Mouse (Mus musculus): ENCODE results near the gene Psmd2. TPM values are rescaled to one million over a fixed set of nuclear protein-coding genes. Genes with fewer than 3 reads are reported as not detected.

Gene Psmd2
- 100 to 1,000 TPM; 212 to 232 TPM for total RNA-seq (2021)

GRCm38 (mm10) chr16:20651076-20651946 is at the start of gene Psmd2:
Psmd2 (plus strand) TSS chr16:20651652.
- peak; percentile 95 to 97 for DNase-seq

DNA sequence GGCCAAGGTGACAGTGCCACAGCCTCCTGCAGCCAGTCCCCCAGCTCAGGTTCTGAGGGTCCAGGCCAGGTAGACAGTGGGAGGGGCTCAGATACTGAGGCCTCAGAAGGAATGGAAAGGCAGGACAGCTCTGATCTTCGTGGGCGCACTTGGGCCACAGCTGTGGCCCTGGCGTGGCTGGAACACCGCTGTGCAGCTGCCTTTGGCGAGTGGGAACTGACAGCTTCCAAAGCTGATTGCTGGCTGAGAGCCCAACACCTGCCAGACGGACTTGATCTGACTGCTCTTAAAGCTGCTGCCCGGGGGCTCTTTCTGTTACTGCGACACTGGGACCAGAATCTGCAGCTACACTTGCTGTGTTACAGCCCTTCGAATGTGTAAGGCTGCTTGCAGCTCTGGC is 46.7 kb upstream of the Psmd2 start:
- no peak for DNase-seq

DNA sequence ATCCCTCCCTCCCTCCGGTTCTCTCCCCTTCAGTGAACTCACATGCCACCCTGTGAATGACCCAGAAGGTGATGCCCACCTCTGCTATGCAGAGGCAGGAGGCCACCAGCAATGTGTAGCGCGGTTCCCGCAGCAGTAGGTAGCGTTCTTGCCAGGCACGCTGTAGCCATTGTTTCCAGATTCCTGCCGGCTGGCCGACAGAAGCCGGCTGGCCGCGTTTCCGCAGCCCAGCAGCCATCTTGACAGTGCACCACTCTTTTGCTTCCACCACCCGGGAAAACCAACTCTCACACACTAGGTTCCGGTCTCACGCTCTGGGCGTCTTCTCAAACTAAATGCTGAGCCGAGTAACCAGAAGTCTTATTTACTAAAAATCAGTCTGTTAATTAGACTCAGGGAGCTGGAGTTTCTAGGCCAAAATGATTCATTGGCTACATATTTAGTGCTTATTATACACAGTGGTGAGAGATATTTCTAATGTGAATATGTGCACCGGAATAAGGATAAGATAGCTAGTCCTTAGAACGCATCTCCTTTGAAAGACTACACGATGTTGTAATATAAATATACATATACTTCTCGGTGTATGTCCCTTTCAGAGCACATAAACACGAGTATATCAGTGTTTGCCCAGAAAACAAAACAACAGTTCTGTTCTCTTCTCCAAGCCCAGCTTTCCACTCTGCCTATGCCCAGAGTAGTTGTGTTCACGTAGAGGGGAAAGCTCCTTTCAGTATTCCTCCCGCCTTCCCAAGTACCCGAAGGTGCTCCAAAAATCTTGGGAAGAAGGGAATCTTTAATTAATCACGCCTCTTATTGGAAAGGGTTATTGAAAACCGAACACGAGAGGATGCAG is 40.7 kb upstream of the Psmd2 start:
- peak; percentile 76 to 78 for DNase-seq

DNA sequence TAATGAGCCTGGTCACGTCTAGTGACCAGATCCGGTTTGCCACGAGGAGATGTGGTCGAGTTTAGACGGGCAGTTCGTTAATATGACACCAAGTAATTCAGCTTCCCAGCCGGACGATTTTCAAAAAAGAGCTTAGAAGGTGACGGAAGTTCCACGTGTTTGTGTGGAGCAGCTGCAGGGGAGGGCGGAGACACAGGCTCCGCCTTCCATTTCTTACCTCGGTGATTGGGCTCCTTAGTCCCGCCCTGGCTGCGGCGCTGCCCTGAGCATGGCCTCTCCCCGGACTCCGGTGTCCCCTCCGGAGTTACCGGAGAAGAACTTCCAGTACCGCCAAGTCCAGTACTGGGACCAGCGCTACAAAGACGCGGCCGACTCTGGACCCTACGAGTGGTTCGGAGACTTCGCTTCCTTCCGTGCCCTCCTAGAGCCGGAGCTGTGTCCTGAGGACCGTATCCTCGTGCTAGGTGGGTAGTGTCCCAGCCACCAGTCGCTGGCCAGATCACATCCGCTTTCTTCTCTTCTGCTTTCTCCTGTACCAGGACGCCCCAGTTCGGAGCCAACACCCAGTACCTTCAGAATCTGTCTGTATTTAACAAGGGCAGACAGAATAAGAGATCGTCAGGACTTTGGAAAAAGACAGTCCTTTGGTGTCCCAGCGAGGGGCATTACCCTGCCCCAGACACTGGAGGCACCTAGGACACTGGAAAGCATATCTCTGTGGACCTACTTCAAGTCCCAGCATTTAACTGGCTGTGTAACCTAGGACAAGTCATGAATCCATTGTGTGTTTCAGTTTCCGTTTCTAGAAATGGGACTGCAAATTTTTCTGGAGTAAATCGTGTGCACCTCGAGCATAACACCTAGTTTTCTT is 39.9 kb upstream of the Psmd2 start, which contains the start of the genes Eef1akmt4, Gm49333 and Alg3:
Gene Eef1akmt4, plus strand, starts transcription at position 237 of the 871 bp plus-strand sequence.
Gene Gm49333, plus strand, starts transcription at position 254 of the 871 bp plus-strand sequence.
Gene Alg3, minus strand, starts transcription at position 379 of the 871 bp plus-strand sequence.
- DNase-seq: peak; percentile 75 to 77

DNA sequence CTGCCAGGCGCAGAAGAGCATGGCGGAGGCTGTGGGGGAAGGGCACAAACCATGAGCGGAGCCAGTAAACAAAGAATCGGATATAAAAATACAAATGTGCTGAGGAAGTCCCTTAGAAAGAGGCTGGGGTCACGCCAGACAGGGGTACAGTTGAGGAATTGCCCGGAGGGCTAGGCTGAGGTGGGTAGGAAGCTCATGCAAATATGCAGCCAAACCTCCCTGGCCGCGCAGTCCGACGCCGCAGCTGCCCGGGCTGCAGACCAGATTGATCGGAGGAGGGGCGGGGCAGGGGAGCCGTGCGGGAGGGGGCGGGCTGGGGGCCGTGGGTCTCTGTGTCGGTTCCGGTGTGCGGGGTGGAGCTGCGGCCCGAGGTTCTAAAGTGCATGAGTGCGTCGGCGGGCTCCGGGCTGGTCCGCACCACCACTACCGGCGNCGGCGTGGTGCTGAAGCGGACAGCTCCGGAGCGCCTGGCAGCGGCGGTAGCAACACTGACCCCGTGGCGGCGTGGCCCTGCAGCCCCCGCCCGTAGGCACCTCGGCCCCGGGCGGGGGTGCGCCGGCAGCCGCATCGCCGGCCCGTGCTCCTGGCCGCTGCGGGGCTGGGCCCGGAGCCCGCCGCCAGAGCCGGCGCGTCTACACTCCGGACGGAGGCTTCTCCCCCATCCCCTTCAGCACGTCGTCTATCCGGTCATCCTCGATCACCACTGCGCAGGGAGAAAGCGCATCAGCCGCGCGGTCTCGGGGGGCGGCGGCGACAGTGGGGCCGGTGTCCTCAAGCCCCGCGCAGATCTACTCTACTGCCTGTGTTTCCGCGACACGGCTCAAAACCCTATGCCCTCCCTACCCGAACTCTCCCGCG is 31.7 kb upstream of the Psmd2 start:
- DNase-seq: no peak

GRCm38 (mm10) chr16:20620399-20620735 is 31.1 kb upstream of the Psmd2 start:
- DNase-seq: no peak

- DNase-seq: no peak
Observed at GRCm38 (mm10) chr16:20620751-20621190, 30.7 kb upstream of the Psmd2 start.

DNA sequence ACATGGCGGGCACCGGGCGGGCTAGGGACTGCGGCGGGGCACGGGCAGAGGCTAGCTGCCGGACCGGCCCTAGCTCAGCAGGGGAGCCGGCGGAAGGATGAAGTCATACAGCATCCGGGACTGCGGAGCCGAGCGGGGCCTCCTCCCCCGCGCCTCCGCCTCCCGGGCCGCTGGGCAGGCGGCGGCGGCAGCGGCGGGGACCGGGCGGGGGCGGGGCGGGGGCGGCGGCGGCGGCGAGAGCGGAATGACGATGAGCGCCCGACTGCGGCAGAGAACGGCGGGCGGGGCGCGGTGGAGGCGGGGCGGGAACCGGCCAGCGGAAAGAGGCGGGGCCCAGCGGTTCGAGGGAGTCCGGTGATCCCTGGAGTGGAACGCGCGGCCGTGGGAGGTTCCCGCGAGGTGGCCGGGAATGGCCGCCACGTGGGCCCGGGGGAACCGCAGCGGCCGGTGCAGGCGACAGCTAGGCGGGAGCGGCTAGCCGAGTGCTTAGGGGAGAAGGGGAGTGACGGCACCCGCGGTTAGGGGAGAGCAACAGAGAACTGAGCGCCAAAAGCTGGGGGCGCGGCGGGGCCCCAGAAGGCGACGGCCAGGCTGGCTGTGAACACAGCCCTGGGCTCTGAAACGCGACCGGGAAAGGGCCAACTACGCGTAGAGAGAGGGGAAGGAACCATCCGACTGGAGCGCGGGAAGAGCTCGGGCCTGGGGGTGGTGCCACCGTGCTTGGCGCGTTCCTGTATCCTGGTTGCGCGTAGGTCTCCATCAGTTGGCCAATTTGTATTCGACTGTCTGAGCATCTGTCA is 30.1 kb upstream of the Psmd2 start, which contains the start of gene Camk2n2:
Gene Camk2n2, minus strand, starts transcription at position 97 of the 800 bp plus-strand sequence.
- peak in 1 of 2 experiments; percentile 45 for DNase-seq

- peak; percentile 55 to 69 for DNase-seq
Observed at GRCm38 (mm10) chr16:20621991-20622685, 29.3 kb upstream of the Psmd2 start.

- DNase-seq: no peak
Observed at GRCm38 (mm10) chr16:20623211-20623610, 28.2 kb upstream of the Psmd2 start.

GRCm38 (mm10) chr16:20628871-20629391 is 22.5 kb upstream of the Psmd2 start:
- DNase-seq: peak; percentile 19 to 24

DNA sequence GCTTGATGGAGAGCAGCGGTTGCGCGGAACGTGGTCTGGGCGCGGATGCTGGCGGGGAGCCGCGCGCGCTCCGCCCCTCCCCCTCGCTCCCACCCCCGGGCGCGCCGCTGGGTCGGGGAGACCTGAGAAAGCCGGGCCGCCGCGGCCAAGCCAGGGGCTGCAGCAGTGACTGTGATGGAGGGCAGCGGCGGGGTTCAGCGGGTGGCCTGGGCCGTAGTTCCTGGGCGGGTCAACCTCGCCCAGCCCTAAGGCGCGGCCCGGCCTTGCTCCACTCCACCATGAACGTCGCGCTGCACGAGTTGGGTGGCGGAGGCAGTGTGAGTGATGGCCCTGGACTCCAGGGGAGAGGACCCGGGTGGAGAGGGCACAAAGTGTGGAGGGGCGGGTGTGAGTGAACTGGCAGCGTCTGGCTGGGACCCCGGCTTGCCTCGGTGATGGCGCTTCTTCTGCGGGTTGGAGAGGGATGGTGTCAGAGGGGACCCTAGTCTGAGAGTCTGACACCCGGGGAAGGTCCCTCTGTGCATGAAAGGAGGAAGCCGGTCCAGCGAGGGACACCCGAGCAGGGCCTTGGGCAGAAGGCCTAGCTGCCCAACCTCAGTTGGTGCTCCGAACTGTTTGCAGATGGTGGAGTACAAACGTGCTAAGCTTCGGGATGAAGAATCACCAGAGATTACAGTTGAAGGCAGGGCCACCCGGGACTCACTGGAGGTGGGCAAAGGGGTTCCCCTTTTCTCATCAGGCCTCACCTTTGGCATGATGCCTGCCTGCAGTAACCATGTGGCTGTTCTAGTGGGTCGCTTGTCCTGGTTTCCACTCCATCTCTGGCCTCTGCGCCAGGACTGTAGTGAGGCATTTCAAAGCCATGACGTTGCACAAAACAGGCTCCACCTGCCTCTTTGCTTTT is 21.5 kb upstream of the Psmd2 start, which contains the start of gene Ece2:
Gene Ece2, plus strand, starts transcription at position 98 of the 904 bp plus-strand sequence.
- DNase-seq: peak; percentile 21 to 23

GRCm38 (mm10) chr16:20637410-20637809 is 14.0 kb upstream of the Psmd2 start:
- no peak for DNase-seq

DNA sequence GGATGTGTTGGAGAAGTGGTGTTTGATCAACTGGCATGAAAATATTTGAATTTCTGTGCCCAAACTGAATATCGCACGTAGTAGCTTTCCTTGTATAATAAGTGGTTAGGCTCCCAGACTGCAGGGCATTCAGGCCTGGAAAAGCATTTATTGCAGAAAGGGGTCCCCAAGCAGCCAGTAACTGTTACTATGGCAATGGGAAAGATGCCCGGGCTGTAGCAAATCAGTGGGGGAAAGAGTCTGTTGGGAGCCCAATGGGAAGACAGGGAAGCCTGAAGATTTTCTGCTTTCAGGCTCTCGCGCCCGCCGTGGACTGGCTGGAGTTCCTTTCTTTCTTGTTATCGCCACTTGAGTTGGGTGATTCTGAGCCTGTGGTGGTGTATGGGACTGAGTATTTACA is 13.1 kb upstream of the Psmd2 start:
- DNase-seq: peak; percentile 66 to 70

GRCm38 (mm10) chr16:20642161-20642560 is 9.3 kb upstream of the Psmd2 start:
- DNase-seq: peak; percentile 77 to 78

DNA sequence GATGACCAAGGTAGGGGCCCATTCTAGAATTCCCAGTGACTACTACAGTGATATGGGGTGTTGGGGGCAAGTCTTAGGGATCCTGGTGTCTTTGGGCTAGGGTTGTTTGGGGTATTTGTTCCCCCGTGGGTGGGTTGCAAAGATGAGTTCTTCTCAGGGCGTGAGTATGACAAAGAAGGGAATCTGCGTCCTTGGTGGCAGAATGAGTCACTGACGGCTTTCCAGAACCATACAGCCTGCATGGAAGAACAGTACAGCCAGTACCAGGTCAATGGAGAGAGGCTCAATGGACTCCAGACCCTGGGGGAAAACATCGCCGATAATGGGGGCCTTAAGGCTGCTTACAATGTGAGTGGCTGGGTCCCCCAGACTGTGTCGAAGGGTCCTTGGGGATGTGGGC is 7.5 kb upstream of the Psmd2 start:
- DNase-seq: no peak

DNA sequence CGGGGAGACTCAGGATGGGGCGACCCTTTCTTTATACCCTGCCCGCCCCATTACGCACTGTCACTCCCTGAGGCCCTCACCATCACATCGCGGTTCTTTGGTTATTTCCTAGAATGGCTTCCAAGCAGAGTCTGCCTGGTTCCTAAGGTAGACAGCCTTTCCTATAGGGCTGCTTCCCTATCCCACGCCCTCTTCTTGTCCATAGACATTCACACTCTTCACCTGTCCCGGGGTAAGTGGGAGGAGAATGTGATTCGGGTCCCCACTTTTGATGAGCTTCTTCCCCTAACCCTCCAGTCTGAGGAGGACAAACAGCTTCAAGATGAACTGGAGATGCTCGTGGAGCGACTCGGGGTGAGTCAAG is 477 bp downstream of the Psmd2 start:
- DNase-seq: no peak

GRCm38 (mm10) chr16:20653315-20653714 is 1.9 kb downstream of the Psmd2 start:
- no peak for DNase-seq
